Mouse (Mus musculus): ENCODE results near the gene Crybb1. TPM values are rescaled to one million over a fixed set of nuclear protein-coding genes. Genes with fewer than 3 reads are reported as not detected.
A peak's percentile ranks its signal among the peaks of the same experiment; 100 is the strongest.

The Crybb1 gene
- polyA plus RNA-seq, 1 experiment, result 1.9 TPM

DNA sequence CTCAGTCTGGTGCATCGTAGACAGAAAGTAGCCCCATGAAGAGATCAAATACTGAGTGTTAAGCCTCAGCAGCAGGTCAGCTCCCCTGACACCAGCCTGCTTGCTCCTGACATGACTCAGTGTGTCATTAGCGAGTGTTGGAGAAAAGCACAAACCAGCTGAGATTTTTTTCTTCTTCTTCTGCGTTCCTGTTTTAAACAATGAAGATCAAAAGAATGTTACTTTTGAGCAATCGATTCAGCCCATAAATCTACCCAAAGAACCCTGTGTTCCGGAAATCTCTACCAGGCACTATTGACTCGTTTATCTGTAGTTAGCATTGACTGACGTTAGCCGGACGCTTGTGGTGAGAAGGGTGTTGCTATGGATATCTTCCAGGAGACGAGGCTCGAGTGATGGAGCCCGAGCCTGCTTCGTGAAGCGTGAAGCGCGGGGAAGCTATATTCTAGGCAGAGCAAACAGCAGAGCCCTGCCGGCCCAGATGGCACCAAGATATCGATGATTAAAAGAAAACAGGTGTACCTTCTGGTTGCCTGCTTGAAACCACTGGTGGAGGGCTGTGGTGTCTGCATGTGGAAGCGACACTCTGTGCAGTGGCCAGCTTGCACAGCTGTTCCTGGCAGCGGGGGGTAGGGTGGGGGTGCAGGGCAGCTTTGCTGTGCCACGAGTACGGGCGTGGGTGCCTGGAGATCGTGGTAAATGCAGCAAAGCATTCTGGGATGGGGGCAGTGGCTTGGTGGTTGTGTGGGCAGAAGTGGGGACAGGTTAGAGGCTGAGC is 15.3 kb downstream of the Crybb1 start:
- no peaks in the 10 kb centered on the region for H3K27me3 ChIP-seq (ENCODE audit: control insufficient read depth, insufficient read depth, low read length)
- H3K4me3 ChIP-seq (replicated peaks; ENCODE audit: insufficient read depth, low read depth, low read length), result no peak overlapping the region
- no peak overlapping the region for H3K27ac ChIP-seq (ENCODE audit: insufficient read depth, low read length)
- no peak for TF ChIP-seq CTCF (IDR thresholded peaks at IDR 0.05; ENCODE audit: borderline replicate concordance, insufficient read depth, low read depth, low read length)
- TF ChIP-seq POLR2A (IDR thresholded peaks at IDR 0.05; ENCODE audit: borderline replicate concordance, insufficient read depth, low read length), result no peak
- DNase-seq, result no peak
- 19% methylated on average over 24 of the region's 24 CpGs for WGBS
- peaks cover 8% of the 10 kb centered on the region for H3K4me1 ChIP-seq (ENCODE audit: control insufficient read depth, insufficient read depth, low read length)

DNA sequence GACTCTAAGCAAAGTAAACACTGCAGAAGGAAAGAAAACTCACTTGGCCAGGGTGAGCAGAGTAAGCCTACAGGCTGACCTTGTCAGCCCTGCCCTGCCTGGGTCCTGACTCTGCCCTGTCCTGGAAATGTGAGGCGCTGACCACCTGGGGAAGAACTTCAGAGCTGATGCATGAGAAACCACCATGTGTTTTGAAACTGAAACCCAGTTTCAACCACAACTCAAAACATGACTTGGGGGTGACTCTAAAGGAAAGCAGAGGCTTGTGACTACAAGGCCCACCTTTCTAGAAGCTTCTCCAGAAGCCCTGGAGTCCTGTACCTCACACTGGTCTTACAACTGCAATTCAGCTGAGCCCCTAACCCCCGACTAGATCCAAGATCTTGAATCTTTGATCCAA is 17.3 kb downstream of the Crybb1 start:
- Histone ChIP-seq H3K4me3 (replicated peaks; ENCODE audit: insufficient read depth, low read depth, low read length) (no peak overlapping the region), H3K27me3 (ENCODE audit: control insufficient read depth, insufficient read depth, low read length) (no peaks in the 10 kb centered on the region), H3K4me1 (ENCODE audit: control insufficient read depth, insufficient read depth, low read length) (peaks cover 8% of the 10 kb centered on the region), H3K27ac (ENCODE audit: insufficient read depth, low read length) (no peak overlapping the region)
- WGBS, result 82% methylated on average over 2 of the region's 2 CpGs
- no peak for TF ChIP-seq POLR2A (IDR thresholded peaks at IDR 0.05; ENCODE audit: borderline replicate concordance, insufficient read depth, low read length)
- DNase-seq, result no peak

DNA sequence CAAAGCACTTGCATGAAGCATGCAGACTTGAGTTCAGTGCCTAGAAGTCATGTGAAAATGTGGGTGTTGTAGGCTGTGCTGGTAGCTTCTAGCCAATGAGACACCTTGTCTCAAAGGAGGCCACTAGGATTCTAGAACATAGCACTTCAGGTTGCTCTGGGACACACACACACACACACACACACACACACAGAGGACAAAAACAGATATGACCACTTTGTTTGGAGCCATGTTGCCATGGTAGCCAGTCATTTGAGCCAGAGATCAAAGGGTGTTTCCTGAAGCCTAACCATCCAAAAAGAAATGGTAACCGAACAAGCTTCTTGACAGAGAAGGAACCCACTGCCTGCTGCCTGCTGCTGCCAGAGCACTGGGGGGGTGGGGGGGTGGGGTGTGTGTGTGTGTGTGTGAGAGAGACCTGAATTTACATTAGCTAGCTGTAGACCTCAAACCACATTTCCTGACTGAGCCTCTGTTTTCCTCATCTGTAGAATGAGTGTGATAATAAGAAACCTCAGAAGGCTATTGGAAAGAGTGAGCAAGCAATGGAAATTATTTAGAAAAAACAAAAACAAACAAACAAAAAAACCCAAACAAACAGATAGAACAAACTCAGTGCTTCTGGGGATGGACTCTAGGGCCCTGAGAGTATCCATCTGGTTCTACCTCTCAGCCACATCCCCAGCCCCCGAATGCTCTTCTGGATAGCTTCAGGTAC is 18.3 kb downstream of the Crybb1 start:
- no peaks in the 10 kb centered on the region for H3K27me3 ChIP-seq (ENCODE audit: control insufficient read depth, insufficient read depth, low read length)
- no peak for DNase-seq
- peaks cover 14% of the 10 kb centered on the region for H3K4me1 ChIP-seq (ENCODE audit: control insufficient read depth, insufficient read depth, low read length)
- no peak overlapping the region for H3K4me3 ChIP-seq (replicated peaks; ENCODE audit: insufficient read depth, low read depth, low read length)
- WGBS, result 59% methylated on average over 2 of the region's 2 CpGs
- H3K27ac ChIP-seq (ENCODE audit: insufficient read depth, low read length), result no peak overlapping the region
- TF ChIP-seq CTCF (IDR thresholded peaks at IDR 0.05; ENCODE audit: borderline replicate concordance, insufficient read depth, low read depth, low read length), result no peak
- no peak for TF ChIP-seq POLR2A (IDR thresholded peaks at IDR 0.05; ENCODE audit: borderline replicate concordance, insufficient read depth, low read length)

DNA sequence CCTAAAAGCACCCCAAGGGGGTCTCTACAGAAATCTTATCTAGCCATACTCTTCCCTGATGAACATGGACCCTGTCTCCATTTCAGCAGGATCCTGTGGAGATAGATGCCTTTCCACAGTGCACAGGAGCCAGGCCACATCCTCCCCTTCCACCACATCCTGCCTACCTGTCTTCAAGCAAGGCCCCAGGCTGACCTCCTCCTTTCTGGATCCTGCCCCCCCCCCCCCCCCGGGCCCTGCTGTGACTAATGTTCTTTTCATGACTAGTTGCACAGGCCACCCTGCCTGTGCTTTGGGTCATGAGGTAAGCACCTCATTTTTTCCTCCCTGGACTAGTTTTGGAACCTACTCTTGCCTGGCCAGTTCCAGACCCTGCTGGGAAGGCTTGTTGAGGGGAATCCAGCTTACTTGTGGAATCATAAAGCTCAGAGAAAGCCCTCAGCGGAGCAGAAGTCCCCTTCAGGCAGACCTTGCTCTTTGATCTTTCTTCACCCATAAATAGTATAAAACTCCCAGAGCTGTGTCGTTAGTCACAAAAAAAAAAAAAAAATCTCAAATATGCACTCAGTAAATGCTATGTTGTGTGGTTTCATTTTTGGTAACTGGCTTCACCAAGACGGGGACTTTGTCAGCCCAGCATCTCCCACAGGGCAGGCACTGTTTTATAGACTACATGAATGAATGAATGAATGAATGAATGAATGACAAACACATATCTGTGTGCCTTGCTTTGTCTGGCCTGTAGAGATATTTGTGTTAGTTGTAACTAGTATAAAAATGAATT is 19.6 kb downstream of the Crybb1 start:
- Histone ChIP-seq H3K4me1 (ENCODE audit: control insufficient read depth, insufficient read depth, low read length) (peaks cover 27% of the 10 kb centered on the region), H3K4me3 (replicated peaks; ENCODE audit: insufficient read depth, low read depth, low read length) (no peak overlapping the region), H3K27me3 (ENCODE audit: control insufficient read depth, insufficient read depth, low read length) (no peaks in the 10 kb centered on the region), H3K27ac (ENCODE audit: insufficient read depth, low read length) (no peak overlapping the region)
- TF ChIP-seq CTCF (IDR thresholded peaks at IDR 0.05; ENCODE audit: borderline replicate concordance, insufficient read depth, low read depth, low read length) (no peak), POLR2A (IDR thresholded peaks at IDR 0.05; ENCODE audit: borderline replicate concordance, insufficient read depth, low read length) (no peak)
- no peak for DNase-seq
- 59% methylated on average over 4 of the region's 4 CpGs for WGBS

DNA sequence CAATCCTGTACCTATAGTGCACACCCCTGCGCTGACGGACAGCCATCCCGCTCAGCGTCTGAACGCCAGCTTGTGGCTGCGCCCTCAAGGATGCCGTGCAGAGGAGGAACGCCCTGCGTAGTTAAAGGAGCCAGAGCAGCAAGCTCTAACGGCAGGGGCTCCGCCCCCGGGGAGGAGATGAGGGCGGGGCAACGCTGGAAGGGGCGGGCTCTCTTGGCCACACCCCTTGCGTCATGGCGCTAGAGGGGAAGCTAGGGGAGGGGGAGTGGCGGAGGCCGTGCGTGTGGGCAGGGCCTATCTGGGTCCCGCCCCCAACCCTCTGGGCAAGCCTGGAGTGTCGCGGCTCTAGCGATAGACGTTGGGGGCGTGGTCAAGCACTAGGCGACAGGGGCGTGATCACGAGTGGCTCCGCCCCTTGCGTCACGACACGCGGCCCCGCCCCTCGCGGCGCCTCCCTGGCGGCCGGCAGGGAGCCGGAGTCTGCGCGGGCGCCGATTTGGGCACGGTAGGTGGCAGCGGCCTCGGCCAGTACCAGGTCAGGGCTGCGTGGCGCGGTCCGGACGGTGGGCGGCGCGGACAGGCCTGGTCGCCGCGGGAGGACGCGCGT is 20.8 kb downstream of the Crybb1 start, which contains the start of gene Tpst2:
TSS of gene Tpst2 (plus strand) at position 425 of the 607 bp plus-strand sequence.
- DNase-seq, result peak; percentile 99 to 100
- Histone ChIP-seq H3K4me3 (replicated peaks; ENCODE audit: insufficient read depth, low read depth, low read length) (peak within 1 kb of the TSS; percentile 84), H3K4me1 (ENCODE audit: control insufficient read depth, insufficient read depth, low read length) (peaks cover 22% of the 10 kb centered on the region), H3K27me3 (ENCODE audit: control insufficient read depth, insufficient read depth, low read length) (no peaks in the 10 kb centered on the region), H3K27ac (ENCODE audit: insufficient read depth, low read length) (peak within 1 kb of the TSS; percentile 71)
- peak; percentile 98 for TF ChIP-seq POLR2A (IDR thresholded peaks at IDR 0.05; ENCODE audit: borderline replicate concordance, insufficient read depth, low read length)
- TF ChIP-seq CTCF (IDR thresholded peaks at IDR 0.05; ENCODE audit: borderline replicate concordance, insufficient read depth, low read depth, low read length), result no peak
- under 1% methylated on average over 61 of the region's 62 CpGs for WGBS

DNA sequence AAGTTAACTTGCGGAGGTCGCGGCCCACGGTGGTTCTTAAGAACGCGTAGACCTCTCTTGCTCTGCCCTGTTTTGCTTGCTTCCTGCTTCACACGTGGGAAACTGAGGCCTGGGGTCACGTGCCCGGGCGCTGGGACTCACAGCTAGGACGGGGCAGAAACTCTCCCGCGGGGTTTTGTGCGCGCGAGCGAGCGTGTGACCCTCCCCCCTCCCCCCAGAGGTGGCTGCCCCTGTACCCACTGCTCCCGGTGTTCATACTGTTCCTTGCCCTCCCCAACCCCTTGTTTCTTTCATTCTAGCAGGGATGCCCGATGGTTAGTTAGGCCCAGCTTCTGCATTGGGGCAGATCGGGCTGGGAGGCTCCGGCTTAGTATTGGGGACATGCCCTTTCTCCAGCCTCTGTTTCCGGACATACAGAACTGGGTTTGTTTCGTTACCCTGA is 21.3 kb downstream of the Crybb1 start:
- Histone ChIP-seq H3K4me1 (ENCODE audit: control insufficient read depth, insufficient read depth, low read length) (peaks cover 25% of the 10 kb centered on the region), H3K27me3 (ENCODE audit: control insufficient read depth, insufficient read depth, low read length) (no peaks in the 10 kb centered on the region), H3K27ac (ENCODE audit: insufficient read depth, low read length) (peak overlapping the region; percentile 71), H3K4me3 (replicated peaks; ENCODE audit: insufficient read depth, low read depth, low read length) (peak overlapping the region; percentile 84)
- DNase-seq, result no peak
- TF ChIP-seq CTCF (IDR thresholded peaks at IDR 0.05; ENCODE audit: borderline replicate concordance, insufficient read depth, low read depth, low read length) (peak; percentile 8; the same call in 1 of the 2 replicates), POLR2A (IDR thresholded peaks at IDR 0.05; ENCODE audit: borderline replicate concordance, insufficient read depth, low read length) (no peak)
- WGBS, result under 1% methylated on average over 24 of the region's 24 CpGs

DNA sequence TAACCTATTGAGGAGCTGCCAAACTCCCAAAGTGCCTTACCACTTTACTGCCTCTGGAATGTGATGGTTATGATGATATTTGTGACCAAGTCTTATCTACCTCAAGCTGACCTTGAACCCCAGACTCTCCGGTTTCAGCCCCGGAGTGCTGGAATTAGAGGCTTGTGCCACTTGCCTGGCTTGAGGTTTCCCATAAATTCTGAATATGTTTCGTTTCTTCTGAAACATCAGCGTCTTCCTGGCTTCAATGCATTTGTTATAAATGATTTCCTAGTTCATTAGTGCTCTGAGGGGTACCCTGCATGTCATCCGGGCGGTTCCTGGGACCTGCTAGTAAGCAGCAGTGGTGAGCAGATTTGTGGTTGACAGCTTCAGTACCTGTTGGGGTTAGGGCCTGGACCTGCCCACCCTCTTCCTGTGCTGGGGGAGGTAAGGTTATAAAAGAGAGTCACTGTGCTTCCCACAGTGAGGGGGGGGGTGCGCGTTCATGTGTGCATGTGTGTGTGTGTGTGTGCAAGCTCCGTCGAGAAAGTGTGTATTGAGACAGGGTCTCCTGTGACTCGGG is 22.4 kb downstream of the Crybb1 start:
- no peak overlapping the region for H3K4me3 ChIP-seq (replicated peaks; ENCODE audit: insufficient read depth, low read depth, low read length)
- H3K27me3 ChIP-seq (ENCODE audit: control insufficient read depth, insufficient read depth, low read length), result no peaks in the 10 kb centered on the region
- WGBS, result 91% methylated on average over 11 of the region's 11 CpGs
- no peak overlapping the region for H3K27ac ChIP-seq (ENCODE audit: insufficient read depth, low read length)
- TF ChIP-seq POLR2A (IDR thresholded peaks at IDR 0.05; ENCODE audit: borderline replicate concordance, insufficient read depth, low read length) (no peak), CTCF (IDR thresholded peaks at IDR 0.05; ENCODE audit: borderline replicate concordance, insufficient read depth, low read depth, low read length) (no peak)
- no peak for DNase-seq
- H3K4me1 ChIP-seq (ENCODE audit: control insufficient read depth, insufficient read depth, low read length), result peaks cover 33% of the 10 kb centered on the region
